Mouse (Mus musculus) brain, embryonic 18.5 days (tissue): Measurements from ENCODE around the gene Peli1.

Experiments
- DNase-seq: peaks from one replicate; pipeline ENCODE4 v3.0.0-alpha.2; 2012; ENCODE audit warnings: low read depth, low spot score

Peli1 gene

GRCm38 (mm10) chr11:21092621-21093020 is 1.5 kb downstream of the Peli1 start:
- no peak for DNase-seq

GRCm38 (mm10) chr11:21093081-21093815 is 2.2 kb downstream of the Peli1 start:
- no peak for DNase-seq

GRCm38 (mm10) chr11:21096590-21096989 is 5.5 kb downstream of the Peli1 start:
- no peak for DNase-seq

GRCm38 (mm10) chr11:21098457-21098856 is 7.4 kb downstream of the Peli1 start:
- no peak for DNase-seq

GRCm38 (mm10) chr11:21100704-21101103 is 9.6 kb downstream of the Peli1 start:
- DNase-seq, result no peak

- DNase-seq, result no peak
Measured at GRCm38 (mm10) chr11:21101286-21101685, 10.2 kb downstream of the Peli1 start.

- no peak for DNase-seq
Measured at GRCm38 (mm10) chr11:21102273-21103005, 11.3 kb downstream of the Peli1 start.

GRCm38 (mm10) chr11:21103186-21103585 is 12.1 kb downstream of the Peli1 start:
- DNase-seq, result no peak

GRCm38 (mm10) chr11:21105393-21105792 is 14.3 kb downstream of the Peli1 start:
- DNase-seq, result no peak

GRCm38 (mm10) chr11:21107120-21107519 is 16.0 kb downstream of the Peli1 start:
- DNase-seq, result no peak

- DNase-seq, result no peak
Measured at GRCm38 (mm10) chr11:21109279-21109678, 18.2 kb downstream of the Peli1 start.

- no peak for DNase-seq
Measured at GRCm38 (mm10) chr11:21114516-21114915, 23.4 kb downstream of the Peli1 start.

GRCm38 (mm10) chr11:21115804-21116203 is 24.7 kb downstream of the Peli1 start:
- DNase-seq, result no peak

- DNase-seq, result no peak
Measured at GRCm38 (mm10) chr11:21116623-21117295, 25.7 kb downstream of the Peli1 start.

- no peak for DNase-seq
Measured at GRCm38 (mm10) chr11:21121737-21122136, 30.6 kb downstream of the Peli1 start.

- DNase-seq, result no peak
Measured at GRCm38 (mm10) chr11:21122399-21122798, 31.3 kb downstream of the Peli1 start.

GRCm38 (mm10) chr11:21131692-21132091 is 40.6 kb downstream of the Peli1 start:
- DNase-seq, result no peak

GRCm38 (mm10) chr11:21134875-21135451 is 43.9 kb downstream of the Peli1 start:
- DNase-seq, result no peak

GRCm38 (mm10) chr11:21139453-21139852 is 48.4 kb downstream of the Peli1 start:
- no peak for DNase-seq

GRCm38 (mm10) chr11:21141242-21141641 is 50.2 kb downstream of the Peli1 start:
- no peak for DNase-seq

- DNase-seq, result no peak
Measured at GRCm38 (mm10) chr11:21141755-21142154, 50.7 kb downstream of the Peli1 start.

GRCm38 (mm10) chr11:21149476-21149875 is 58.4 kb downstream of the Peli1 start:
- no peak for DNase-seq
